Mouse (Mus musculus) left cerebral cortex, postnatal 10 days (tissue): ENCODE results near the gene Vps4b. TPM values are rescaled to one million over a fixed set of nuclear protein-coding genes. Genes with fewer than 3 reads are reported as not detected.

Source experiments
- total RNA-seq, 2 experiments: library from RNA; stranded (reverse); gene quantifications; 2 replicates each; pipeline ENCODE4 v1.2.3; 2021

Gene Vps4b
- total RNA-seq, 2 experiments from 2014 or later, result 43.2 to 44.6 TPM

Other genes with a start within 250 kb of the Vps4b start
- gene Bcl2, start 82.5 kb downstream of the Vps4b start, total RNA-seq, result 10 to 100 TPM in 1 of 2 experiments, 1 to 10 TPM in 1; 9.6 to 10.9 TPM
- 10 to 100 TPM; 23.2 to 27.0 TPM for gene Kdsr, start 37.0 kb downstream of the Vps4b start, total RNA-seq
- gene Serpinb5, start 64.4 kb upstream of the Vps4b start, total RNA-seq, result not detected
- gene Serpinb12, start 137.7 kb upstream of the Vps4b start, total RNA-seq, result not detected
- not detected for gene Serpinb13, start 184.3 kb upstream of the Vps4b start, total RNA-seq